Mouse (Mus musculus): Measurements from ENCODE around the gene Ndufs8. TPM values are rescaled to one million over a fixed set of nuclear protein-coding genes. Genes with fewer than 3 reads are reported as not detected.

Gene Ndufs8
- polyA plus RNA-seq, 1 experiment from 2014 or later, result 417 TPM

GRCm38 (mm10) chr19:3922661-3923371 is 10.2 kb upstream of the Ndufs8 start:
- Histone ChIP-seq H3K27ac (peak overlapping the region; percentile 44; the same call in 1 of the 2 replicates), H3K9me3 (replicated peaks; ENCODE audit: low read length) (no peaks in the 10 kb centered on the region), H3K4me3 (replicated peaks; ENCODE audit: low read depth, low read length) (no peak overlapping the region), H3K9ac (ENCODE audit: low read depth, low read length) (no peak overlapping the region), H3K36me3 (ENCODE audit: insufficient read depth, low read length) (no peaks in the 10 kb centered on the region), H3K27me3 (ENCODE audit: insufficient read depth, low read length) (no peaks in the 10 kb centered on the region), H3K4me2 (ENCODE audit: low read length) (no peak overlapping the region), H3K4me1 (replicated peaks; ENCODE audit: insufficient read depth, low read length) (peaks cover 14% of the 10 kb centered on the region; the same call in 1 of the 2 replicates)
- DNase-seq (ENCODE audit: low spot score), result no peak
- TF ChIP-seq CTCF (IDR thresholded peaks at IDR 0.05; ENCODE audit: low read depth), result no peak
- no peak for ATAC-seq (replicated peaks; ENCODE audit: low FRiP score, low read depth)
- WGBS, result 47% methylated on average over 10 of the region's 10 CpGs

- no peak for ATAC-seq (replicated peaks; ENCODE audit: low FRiP score, low read depth)
- Histone ChIP-seq H3K4me3 (replicated peaks; ENCODE audit: low read depth, low read length) (no peak overlapping the region), H3K4me1 (replicated peaks; ENCODE audit: insufficient read depth, low read length) (peaks cover 8% of the 10 kb centered on the region; the same call in 1 of the 2 replicates), H3K27me3 (ENCODE audit: insufficient read depth, low read length) (no peaks in the 10 kb centered on the region), H3K27ac (no peak overlapping the region), H3K4me2 (ENCODE audit: low read length) (no peak overlapping the region), H3K36me3 (ENCODE audit: insufficient read depth, low read length) (no peaks in the 10 kb centered on the region), H3K9me3 (replicated peaks; ENCODE audit: low read length) (no peaks in the 10 kb centered on the region), H3K9ac (ENCODE audit: low read depth, low read length) (no peak overlapping the region)
- TF ChIP-seq CTCF (IDR thresholded peaks at IDR 0.05; ENCODE audit: low read depth), result no peak
- DNase-seq (ENCODE audit: low spot score), result no peak
Measured at GRCm38 (mm10) chr19:3919928-3920327, 7.4 kb upstream of the Ndufs8 start.

- Histone ChIP-seq H3K4me3 (replicated peaks; ENCODE audit: low read depth, low read length) (no peak overlapping the region), H3K4me2 (ENCODE audit: low read length) (no peak overlapping the region), H3K27me3 (ENCODE audit: insufficient read depth, low read length) (no peaks in the 10 kb centered on the region), H3K9me3 (replicated peaks; ENCODE audit: low read length) (no peaks in the 10 kb centered on the region), H3K36me3 (ENCODE audit: insufficient read depth, low read length) (no peaks in the 10 kb centered on the region), H3K9ac (ENCODE audit: low read depth, low read length) (no peak overlapping the region), H3K4me1 (replicated peaks; ENCODE audit: insufficient read depth, low read length) (peaks cover 13% of the 10 kb centered on the region), H3K27ac (no peak overlapping the region)
- 81% methylated on average over 11 of the region's 11 CpGs for WGBS
- ATAC-seq (replicated peaks; ENCODE audit: low FRiP score, low read depth) (no peak), DNase-seq (ENCODE audit: low spot score) (no peak)
- no peak for TF ChIP-seq CTCF (IDR thresholded peaks at IDR 0.05; ENCODE audit: low read depth)
Measured at GRCm38 (mm10) chr19:3916727-3917126, 4.2 kb upstream of the Ndufs8 start.

DNA sequence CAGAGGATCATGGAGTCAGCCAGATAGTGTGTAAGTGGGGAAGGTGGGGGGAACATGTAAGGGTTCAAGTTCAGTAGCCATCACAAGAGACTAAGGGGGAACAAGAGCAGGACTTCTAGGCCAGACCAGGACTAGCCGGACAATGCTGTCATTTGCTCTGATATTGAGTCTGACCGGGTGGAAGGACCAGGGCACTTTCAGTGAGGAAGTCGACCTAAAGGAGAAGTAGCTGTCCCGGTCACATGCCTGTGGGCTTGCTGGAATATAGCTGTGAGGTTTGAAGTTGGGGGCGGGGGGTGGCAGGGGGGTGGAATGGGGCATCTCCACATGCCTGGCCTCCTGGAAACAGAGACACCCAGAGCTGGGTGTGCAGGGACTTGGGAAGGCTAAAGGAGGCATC is 2.0 kb upstream of the Ndufs8 start:
- Histone ChIP-seq H3K27me3 (ENCODE audit: insufficient read depth, low read length) (no peaks in the 10 kb centered on the region), H3K9ac (ENCODE audit: low read depth, low read length) (no peak overlapping the region), H3K36me3 (ENCODE audit: insufficient read depth, low read length) (peaks cover 15% of the 10 kb centered on the region), H3K27ac (no peak overlapping the region), H3K4me3 (replicated peaks; ENCODE audit: low read depth, low read length) (no peak overlapping the region), H3K9me3 (replicated peaks; ENCODE audit: low read length) (no peaks in the 10 kb centered on the region), H3K4me2 (ENCODE audit: low read length) (no peak overlapping the region), H3K4me1 (replicated peaks; ENCODE audit: insufficient read depth, low read length) (peaks cover 13% of the 10 kb centered on the region)
- no peak for TF ChIP-seq CTCF (IDR thresholded peaks at IDR 0.05; ENCODE audit: low read depth)
- DNase-seq (ENCODE audit: low spot score), result no peak
- 89% methylated on average over 5 of the region's 5 CpGs for WGBS
- ATAC-seq (replicated peaks; ENCODE audit: low FRiP score, low read depth), result no peak

DNA sequence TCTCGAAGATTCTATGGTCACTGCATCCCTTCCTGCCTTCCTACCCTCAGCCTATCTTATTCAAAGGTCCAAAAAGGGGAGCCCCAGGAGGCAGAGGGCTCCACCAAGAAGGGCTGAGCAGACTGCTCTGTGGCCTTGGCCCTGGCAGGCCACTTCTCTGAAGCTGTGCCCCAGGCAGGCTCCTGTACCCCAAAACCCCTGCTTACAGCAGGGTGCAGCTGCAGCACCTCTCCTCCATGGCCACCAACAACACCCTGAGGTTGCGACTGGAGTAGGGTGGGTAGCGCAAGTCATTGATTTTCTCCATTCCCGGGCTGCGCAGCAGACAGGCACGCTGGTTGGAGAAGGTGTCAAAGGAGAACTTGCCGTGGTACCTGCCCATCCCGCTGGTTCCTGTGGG is 1.1 kb upstream of the Ndufs8 start:
- Histone ChIP-seq H3K4me2 (ENCODE audit: low read length) (peak overlapping the region; percentile 65), H3K9ac (ENCODE audit: low read depth, low read length) (peak overlapping the region; percentile 43; the same call in 1 of the 2 replicates), H3K27ac (peak overlapping the region; percentile 75; the same call in 1 of the 2 replicates), H3K9me3 (replicated peaks; ENCODE audit: low read length) (no peaks in the 10 kb centered on the region), H3K27me3 (ENCODE audit: insufficient read depth, low read length) (no peaks in the 10 kb centered on the region), H3K4me1 (replicated peaks; ENCODE audit: insufficient read depth, low read length) (peaks cover 10% of the 10 kb centered on the region), H3K36me3 (ENCODE audit: insufficient read depth, low read length) (peaks cover 20% of the 10 kb centered on the region), H3K4me3 (replicated peaks; ENCODE audit: low read depth, low read length) (peak overlapping the region; percentile 57)
- DNase-seq (ENCODE audit: low spot score), result no peak
- ATAC-seq (replicated peaks; ENCODE audit: low FRiP score, low read depth), result no peak
- 83% methylated on average over 8 of the region's 8 CpGs for WGBS
- TF ChIP-seq CTCF (IDR thresholded peaks at IDR 0.05; ENCODE audit: low read depth), result no peak

DNA sequence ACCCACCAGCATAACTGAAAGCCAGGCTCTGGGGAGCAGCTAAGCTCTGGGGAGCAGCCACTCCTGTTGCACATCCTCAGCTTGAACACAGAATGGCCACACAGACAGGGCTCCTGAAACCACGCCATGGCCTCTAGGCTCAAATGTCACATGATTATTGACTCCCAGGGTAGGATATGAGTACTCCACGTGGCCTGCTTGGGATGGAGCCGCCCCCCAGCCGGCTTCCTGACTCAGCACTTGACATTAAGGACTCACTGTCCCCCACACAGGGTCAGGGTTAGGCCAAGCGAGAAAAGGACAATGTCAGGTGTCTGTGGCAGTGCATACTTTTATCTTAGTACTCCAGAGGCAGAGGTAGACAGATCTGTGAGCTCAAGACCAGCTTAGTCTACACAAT is 2.4 kb downstream of the Ndufs8 start:
- Histone ChIP-seq H3K27me3 (ENCODE audit: insufficient read depth, low read length) (no peaks in the 10 kb centered on the region), H3K9me3 (replicated peaks; ENCODE audit: low read length) (no peaks in the 10 kb centered on the region), H3K36me3 (ENCODE audit: insufficient read depth, low read length) (peaks cover 26% of the 10 kb centered on the region), H3K4me2 (ENCODE audit: low read length) (no peak overlapping the region), H3K4me1 (replicated peaks; ENCODE audit: insufficient read depth, low read length) (peaks cover 25% of the 10 kb centered on the region), H3K9ac (ENCODE audit: low read depth, low read length) (no peak overlapping the region), H3K27ac (no peak overlapping the region), H3K4me3 (replicated peaks; ENCODE audit: low read depth, low read length) (no peak overlapping the region)
- WGBS, result 70% methylated on average over 5 of the region's 5 CpGs
- TF ChIP-seq CTCF (IDR thresholded peaks at IDR 0.05; ENCODE audit: low read depth), result no peak
- DNase-seq (ENCODE audit: low spot score) (no peak), ATAC-seq (replicated peaks; ENCODE audit: low FRiP score, low read depth) (no peak)

Data from kidney, postnatal 0 days (tissue).